Comparison of ENCODE assay signal across 8 mouse cellular contexts in the genomic region with DNA sequence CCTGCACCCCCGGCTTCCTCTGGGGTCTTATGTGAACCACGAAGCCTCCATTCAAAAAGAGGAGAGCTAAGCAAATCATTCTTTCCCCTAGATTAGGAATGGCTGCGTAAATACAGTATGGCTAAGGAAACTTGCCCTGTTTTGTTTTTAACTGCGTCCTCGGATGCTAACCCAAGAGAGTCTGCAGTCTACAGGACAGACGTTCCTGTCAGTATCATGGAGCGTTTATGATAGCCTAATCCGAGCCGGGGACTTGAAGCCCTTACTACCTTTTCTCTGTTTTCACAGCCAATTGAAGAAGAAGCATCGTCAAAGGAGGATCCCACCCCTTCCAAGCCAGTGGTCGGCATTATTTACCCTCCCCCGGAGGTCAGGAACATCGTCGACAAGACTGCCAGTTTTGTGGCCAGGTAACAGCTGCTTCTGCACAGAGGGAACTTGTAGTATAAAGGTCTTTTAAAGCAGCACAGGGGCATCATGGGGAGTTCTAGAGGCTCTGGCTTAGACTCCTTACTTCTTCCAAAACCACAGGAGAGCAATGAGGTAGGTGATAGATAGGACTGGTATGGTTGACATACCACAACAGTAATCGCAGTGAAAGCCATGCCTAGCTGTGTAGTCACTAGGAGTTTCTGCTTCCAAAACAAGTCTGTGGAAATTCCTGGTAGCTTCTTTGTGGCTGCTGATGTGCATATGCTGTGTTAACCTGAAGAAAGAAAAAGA. TPM values are rescaled to one million over a fixed set of nuclear protein-coding genes. Genes with fewer than 3 reads are reported as not detected.
DNase-seq lines count a peak whose midpoint lies in the region; ATAC-seq and TF ChIP-seq lines count a peak whose summit lies in the region.

No protein-coding gene starts in this region.

- no peaks in the 10 kb centered on the region for H3K9me3 ChIP-seq in lung, embryonic 16.5 days (ENCODE audit: control insufficient read depth, low read length)
- no peaks in the 10 kb centered on the region for H3K9me3 ChIP-seq in embryonic facial prominence, embryonic 11.5 days (replicated peaks; ENCODE audit: control insufficient read depth, low read length)
- H3K9me3 ChIP-seq in intestine, postnatal 0 days (ENCODE audit: control insufficient read depth), result no peaks in the 10 kb centered on the region
- H3K9me3 ChIP-seq in neural tube, embryonic 15.5 days (replicated peaks), result no peaks in the 10 kb centered on the region

- H3K27ac ChIP-seq in lung, embryonic 16.5 days (ENCODE audit: low read length), result peak overlapping the region; percentile 79
- H3K27ac ChIP-seq in embryonic facial prominence, embryonic 11.5 days (replicated peaks; ENCODE audit: low read depth, low read length), result peak overlapping the region; percentile 77; the same call in 1 of the 2 replicates
- H3K27ac ChIP-seq in intestine, postnatal 0 days (ENCODE audit: low read depth, low read length), result peak overlapping the region; percentile 81
- peak overlapping the region; percentile 96 for H3K27ac ChIP-seq in neural tube, embryonic 15.5 days (replicated peaks)

- H3K4me3 ChIP-seq in lung, embryonic 16.5 days (ENCODE audit: low read length), result peak overlapping the region; percentile 84
- peak overlapping the region; percentile 94 for H3K4me3 ChIP-seq in embryonic facial prominence, embryonic 11.5 days (ENCODE audit: low read depth, low read length)
- peak overlapping the region; percentile 67 for H3K4me3 ChIP-seq in intestine, postnatal 0 days (ENCODE audit: low read depth, low read length)
- H3K4me3 ChIP-seq in neural tube, embryonic 15.5 days (replicated peaks), result peak overlapping the region; percentile 91

- H3K4me2 ChIP-seq in lung, embryonic 16.5 days (ENCODE audit: low read depth, low read length), result peak overlapping the region; percentile 68
- peak overlapping the region; percentile 87 for H3K4me2 ChIP-seq in embryonic facial prominence, embryonic 11.5 days (ENCODE audit: low read depth, low read length)
- peak overlapping the region; percentile 85 for H3K4me2 ChIP-seq in intestine, postnatal 0 days (replicated peaks; ENCODE audit: low read depth)
- H3K4me2 ChIP-seq in neural tube, embryonic 15.5 days, result peak overlapping the region; percentile 88

- no peak for TF ChIP-seq CTCF in intestine, postnatal 0 days (IDR thresholded peaks at IDR 0.05; ENCODE audit: low read depth)

- peaks cover 17% of the 10 kb centered on the region for H3K36me3 ChIP-seq in lung, embryonic 16.5 days (ENCODE audit: control insufficient read depth, insufficient read depth, low read length)
- H3K36me3 ChIP-seq in embryonic facial prominence, embryonic 11.5 days (replicated peaks; ENCODE audit: control insufficient read depth, insufficient read depth, low read depth, low read length), result peaks cover 2% of the 10 kb centered on the region; the same call in 1 of the 2 replicates
- H3K36me3 ChIP-seq in intestine, postnatal 0 days (ENCODE audit: control insufficient read depth, insufficient read depth), result peaks cover 21% of the 10 kb centered on the region
- H3K36me3 ChIP-seq in neural tube, embryonic 15.5 days, result peaks cover 41% of the 10 kb centered on the region

- no peaks in the 10 kb centered on the region for H3K27me3 ChIP-seq in lung, embryonic 16.5 days (ENCODE audit: control insufficient read depth, insufficient read depth, low read depth, low read length)
- H3K27me3 ChIP-seq in embryonic facial prominence, embryonic 11.5 days (ENCODE audit: control insufficient read depth, insufficient read depth, low read length), result no peaks in the 10 kb centered on the region
- H3K27me3 ChIP-seq in intestine, postnatal 0 days (replicated peaks; ENCODE audit: control insufficient read depth, insufficient read depth, low read length), result no peaks in the 10 kb centered on the region
- no peaks in the 10 kb centered on the region for H3K27me3 ChIP-seq in neural tube, embryonic 15.5 days (replicated peaks)

- ATAC-seq in lung, embryonic 16.5 days (ENCODE audit: low read depth), result no peak
- ATAC-seq in embryonic facial prominence, embryonic 11.5 days (replicated peaks; ENCODE audit: insufficient number of reproducible peaks, low FRiP score, low TSS enrichment, low read depth), result no peak
- no peak for ATAC-seq in intestine, postnatal 0 days
- 0 out of 2 replicates have a peak, but pooled peaks have one; percentile 1 for ATAC-seq in neural tube, embryonic 15.5 days (ENCODE audit: low FRiP score)

- DNase-seq in lung, postnatal 14 days, result no peak
- DNase-seq in embryonic facial prominence, embryonic 11.5 days (ENCODE audit: low spot score), result peak; percentile 6
- DNase-seq in adrenal gland, postnatal 36 days, result no peak
- DNase-seq in adrenal gland, adult 18-20 months (ENCODE audit: low spot score in 2 of 2), result no peak
- DNase-seq in kidney, adult 9 months, result no peak

- WGBS in lung, embryonic 16.5 days, result 4% methylated on average over 15 of the region's 15 CpGs
- WGBS in embryonic facial prominence, embryonic 11.5 days, result 7% methylated on average over 15 of the region's 15 CpGs
- WGBS in intestine, postnatal 0 days, result 4% methylated on average over 15 of the region's 15 CpGs
- WGBS in neural tube, embryonic 15.5 days, result 5% methylated on average over 15 of the region's 15 CpGs

- H3K4me1 ChIP-seq in lung, embryonic 16.5 days (replicated peaks; ENCODE audit: control insufficient read depth, insufficient read depth, low read length), result peaks cover 17% of the 10 kb centered on the region
- no peaks in the 10 kb centered on the region for H3K4me1 ChIP-seq in embryonic facial prominence, embryonic 11.5 days (ENCODE audit: control insufficient read depth, insufficient read depth, low read length)
- no peaks in the 10 kb centered on the region for H3K4me1 ChIP-seq in intestine, postnatal 0 days (replicated peaks; ENCODE audit: control insufficient read depth, insufficient read depth, low read length)
- H3K4me1 ChIP-seq in neural tube, embryonic 15.5 days, result peaks cover 57% of the 10 kb centered on the region

- peak overlapping the region; percentile 86 for H3K9ac ChIP-seq in lung, embryonic 16.5 days (ENCODE audit: low read length)
- peak overlapping the region; percentile 90 for H3K9ac ChIP-seq in embryonic facial prominence, embryonic 11.5 days (replicated peaks; ENCODE audit: low read length)
- peak overlapping the region; percentile 71 for H3K9ac ChIP-seq in intestine, postnatal 0 days (ENCODE audit: low read depth, low read length)
- peak overlapping the region; percentile 92 for H3K9ac ChIP-seq in neural tube, embryonic 15.5 days (replicated peaks)

RNA-seq across cellular contexts. Expression of gene Sf3a1, which starts 0.8 kb away (rescaled TPM):
- 42.1 and 48.9 TPM in 2 replicates for polyA plus RNA-seq in lung, embryonic 16.5 days (2015; fragmentation: Nextera tagmentation; extraction: Ambion mirVana)
- 82.7 and 84.6 TPM in 2 replicates for polyA plus RNA-seq in embryonic facial prominence, embryonic 11.5 days (2014; fragmentation: Nextera tagmentation; extraction: Ambion mirVana)
- 15.7 and 16.5 TPM in 2 replicates for polyA plus RNA-seq in intestine, postnatal 0 days (2015; fragmentation: Nextera tagmentation; extraction: Ambion mirVana)
- 41.8 and 47.4 TPM in 2 replicates for polyA plus RNA-seq in neural tube, embryonic 15.5 days (2015; fragmentation: Nextera tagmentation; extraction: Ambion mirVana)
- 10 to 100 TPM; 43.6 to 60.1 TPM for total RNA-seq in adrenal gland, postnatal 36 days (2021)
- total RNA-seq in adrenal gland, adult 18-20 months (2021), result 10 to 100 TPM; 50.3 to 59.9 TPM

RNA-seq across cellular contexts. Expression of gene Ccdc157, which starts 0.8 kb away (rescaled TPM):
- 9.2 and 11.4 TPM in 2 replicates for polyA plus RNA-seq in lung, embryonic 16.5 days (2015; fragmentation: Nextera tagmentation; extraction: Ambion mirVana)
- polyA plus RNA-seq in embryonic facial prominence, embryonic 11.5 days (2014; fragmentation: Nextera tagmentation; extraction: Ambion mirVana), result 3.5 and 3.6 TPM in 2 replicates
- 1.1 and 1.7 TPM in 2 replicates for polyA plus RNA-seq in intestine, postnatal 0 days (2015; fragmentation: Nextera tagmentation; extraction: Ambion mirVana)
- 7.5 and 10.0 TPM in 2 replicates for polyA plus RNA-seq in neural tube, embryonic 15.5 days (2015; fragmentation: Nextera tagmentation; extraction: Ambion mirVana)
- total RNA-seq in adrenal gland, postnatal 36 days (2021), result 10 to 100 TPM in 1 of 2 experiments, 1 to 10 TPM in 1; 7.3 to 11.6 TPM
- total RNA-seq in adrenal gland, adult 18-20 months (2021), result 10 to 100 TPM; 10.8 to 12.5 TPM

RNA-seq across cellular contexts. Expression of gene Tbc1d10a, which starts 25.7 kb away (rescaled TPM):
- 30.5 and 34.3 TPM in 2 replicates for polyA plus RNA-seq in lung, embryonic 16.5 days (2015; fragmentation: Nextera tagmentation; extraction: Ambion mirVana)
- polyA plus RNA-seq in embryonic facial prominence, embryonic 11.5 days (2014; fragmentation: Nextera tagmentation; extraction: Ambion mirVana), result 15.9 and 18.1 TPM in 2 replicates
- 37.2 and 40.8 TPM in 2 replicates for polyA plus RNA-seq in intestine, postnatal 0 days (2015; fragmentation: Nextera tagmentation; extraction: Ambion mirVana)
- 40.2 and 40.3 TPM in 2 replicates for polyA plus RNA-seq in neural tube, embryonic 15.5 days (2015; fragmentation: Nextera tagmentation; extraction: Ambion mirVana)
- total RNA-seq in adrenal gland, postnatal 36 days (2021), result 10 to 100 TPM; 14.6 to 24.3 TPM
- total RNA-seq in adrenal gland, adult 18-20 months (2021), result 10 to 100 TPM; 14.8 to 23.3 TPM

RNA-seq across cellular contexts. Expression of gene Rnf215, which starts 25.9 kb away (rescaled TPM):
- 33.6 and 35.7 TPM in 2 replicates for polyA plus RNA-seq in lung, embryonic 16.5 days (2015; fragmentation: Nextera tagmentation; extraction: Ambion mirVana)
- 26.1 and 26.4 TPM in 2 replicates for polyA plus RNA-seq in embryonic facial prominence, embryonic 11.5 days (2014; fragmentation: Nextera tagmentation; extraction: Ambion mirVana)
- polyA plus RNA-seq in intestine, postnatal 0 days (2015; fragmentation: Nextera tagmentation; extraction: Ambion mirVana), result 15.5 and 15.6 TPM in 2 replicates
- polyA plus RNA-seq in neural tube, embryonic 15.5 days (2015; fragmentation: Nextera tagmentation; extraction: Ambion mirVana), result 40.2 and 44.9 TPM in 2 replicates
- total RNA-seq in adrenal gland, postnatal 36 days (2021), result 10 to 100 TPM; 24.7 to 24.9 TPM
- 10 to 100 TPM; 22.7 to 23.7 TPM for total RNA-seq in adrenal gland, adult 18-20 months (2021)

RNA-seq across cellular contexts. Expression of gene Sec14l2, which starts 37.7 kb away (rescaled TPM):
- polyA plus RNA-seq in lung, embryonic 16.5 days (2015; fragmentation: Nextera tagmentation; extraction: Ambion mirVana), result 2.9 and 3.3 TPM in 2 replicates
- 1.3 and 1.5 TPM in 2 replicates for polyA plus RNA-seq in embryonic facial prominence, embryonic 11.5 days (2014; fragmentation: Nextera tagmentation; extraction: Ambion mirVana)
- polyA plus RNA-seq in intestine, postnatal 0 days (2015; fragmentation: Nextera tagmentation; extraction: Ambion mirVana), result 7.6 and 8.4 TPM in 2 replicates
- polyA plus RNA-seq in neural tube, embryonic 15.5 days (2015; fragmentation: Nextera tagmentation; extraction: Ambion mirVana), result 3.7 and 4.5 TPM in 2 replicates
- total RNA-seq in adrenal gland, postnatal 36 days (2021), result 1 to 10 TPM; 1.3 to 1.5 TPM
- total RNA-seq in adrenal gland, adult 18-20 months (2021), result 1 to 10 TPM; 1.5 to 1.7 TPM
